Mouse (Mus musculus): ENCODE data around the gene Lrrc17.

- TF ChIP-seq CTCF (IDR thresholded peaks at IDR 0.05; ENCODE audit: insufficient read depth, low read depth, low read length) (no peak), POLR2A (IDR thresholded peaks at IDR 0.05; ENCODE audit: insufficient read depth, low read depth, low read length) (no peak)
Measured at GRCm38 (mm10) chr5:21529110-21529720, 14.1 kb upstream of the Lrrc17 start.
